13 mouse cellular contexts compared by ENCODE assay signal in genomic region chr12:16383499-16383935, GRCm38 (mm10).
DNase-seq lines count a peak whose midpoint lies in the region; ATAC-seq and TF ChIP-seq lines count a peak whose summit lies in the region.
"Had no signal": no experiment of that assay in that cellular context is flagged by ENCODE, and none has a peak within 500 bp of the region (broad histone marks: within the 10 kb centered on the region; RNA-seq: fewer than 3 reads in every experiment).

No protein-coding gene starts in this region.

- ATAC-seq in neutrophil, adult 5-6 weeks (ENCODE audit: extremely low read depth, insufficient number of reproducible peaks, low FRiP score, poor library complexity, severe bottlenecking), result peak; percentile 85
- ATAC-seq: CD4-positive, CD25-positive, alpha-beta regulatory T cell, adult 4 months; liver, embryonic 12.5 days had no signal

- no peaks in the 10 kb centered on the region for H3K27me3 ChIP-seq in thymus, adult 2 months (ENCODE audit: control insufficient read depth, insufficient read depth, low read length)
- H3K27me3 ChIP-seq: liver, embryonic 12.5 days had no signal

- no peaks in the 10 kb centered on the region for H3K36me3 ChIP-seq in thymus, adult 2 months (ENCODE audit: control insufficient read depth, insufficient read depth, low read length)
- H3K36me3 ChIP-seq: liver, embryonic 12.5 days had no signal

- H3K27ac ChIP-seq in thymus, adult 2 months (ENCODE audit: control insufficient read depth, insufficient read depth, low read length), result no peak overlapping the region
- H3K27ac ChIP-seq: hindbrain, embryonic 14.5 days; liver, embryonic 12.5 days had no signal

- peaks cover 10% of the 10 kb centered on the region for H3K4me1 ChIP-seq in thymus, adult 2 months (replicated peaks; ENCODE audit: control insufficient read depth, insufficient read depth, low read length)
- H3K4me1 ChIP-seq: liver, embryonic 12.5 days had no signal

- H3K4me3 ChIP-seq in thymus, adult 2 months (ENCODE audit: control insufficient read depth, insufficient read depth, low read length), result no peak overlapping the region
- H3K4me3 ChIP-seq: liver, embryonic 12.5 days had no signal

- WGBS in thymus, adult 2 months, result 82% methylated on average over 15 of the region's 15 CpGs

- no peak for TF ChIP-seq CTCF in thymus, adult 2 months (IDR thresholded peaks at IDR 0.05; ENCODE audit: borderline replicate concordance, control insufficient read depth, extremely low read depth, insufficient read depth, low read length, poor library complexity)

- DNase-seq in gastrocnemius, adult 18-20 months (ENCODE audit: low spot score), result peak; percentile 11
- DNase-seq in gastrocnemius, postnatal 25 days, result no peak
- DNase-seq in thymus, adult 2 months, result peak; percentile 7
- DNase-seq in thymus, postnatal 0 days (ENCODE audit: low spot score), result no peak
- DNase-seq in cerebellum, postnatal 4 days (ENCODE audit: low spot score in 2 of 2), result no peak
- DNase-seq in embryo, embryonic 10.5 days (ENCODE audit: low spot score), result no peak
- no peak for DNase-seq in ovary, adult 18-20 months (ENCODE audit: low spot score)
- DNase-seq: cerebellum, postnatal 10 days; gastrocnemius, postnatal 36 days had no signal

- no peak for TF ChIP-seq POLR2A in thymus, adult 2 months (IDR thresholded peaks at IDR 0.05; ENCODE audit: control insufficient read depth, extremely low read depth, insufficient read depth, low read length, poor library complexity)

Comparison
In these comparisons a context has a peak if more than half of its experiments do, and no peak if none do; other contexts are left out.
1. DNase-seq: peak in gastrocnemius, adult 18-20 months (single experiment) and thymus, adult 2 months (single experiment); none in gastrocnemius, postnatal 25 days (single experiment), thymus, postnatal 0 days (single experiment), cerebellum, postnatal 4 days (0 of 2), embryo, embryonic 10.5 days (single experiment) and ovary, adult 18-20 months (single experiment).